In genomic region chrX:21704470-21704869, GRCm38 (mm10) we compare ENCODE assay signal across 21 mouse cellular contexts. TPM values are rescaled to one million over a fixed set of nuclear protein-coding genes. Genes with fewer than 3 reads are reported as not detected.
"Had no signal": no experiment of that assay in that cellular context is flagged by ENCODE, and none has a peak within 500 bp of the region (broad histone marks: within the 10 kb centered on the region; RNA-seq: fewer than 3 reads in every experiment).

No protein-coding gene starts in this region.

- DNase-seq: liver, embryonic 13.5 days; liver, postnatal 0 days; lung, adult 2 months; lung, postnatal 14 days; lung, postnatal 36 days; right cerebral cortex, postnatal 14 days; thymus, adult 2 months; thymus, postnatal 25 days; thymus, postnatal 4 days had no signal

- H3K4me2 ChIP-seq: liver, embryonic 13.5 days; liver, embryonic 15.5 days; lung, embryonic 15.5 days; neural tube, embryonic 12.5 days; stomach, embryonic 15.5 days had no signal

- ATAC-seq: liver, postnatal 0 days; lung, postnatal 0 days; midbrain, embryonic 16.5 days had no signal

- H3K4me1 ChIP-seq: liver, embryonic 13.5 days; liver, embryonic 15.5 days; lung, embryonic 15.5 days; megakaryocyte, embryonic 14.5 days; neural tube, embryonic 12.5 days; stomach, embryonic 15.5 days had no signal

- H3K27me3 ChIP-seq: liver, embryonic 13.5 days; liver, embryonic 15.5 days; lung, embryonic 15.5 days; megakaryocyte, embryonic 14.5 days; neural tube, embryonic 12.5 days; stomach, embryonic 15.5 days had no signal

- H3K27ac ChIP-seq: liver, embryonic 13.5 days; liver, embryonic 15.5 days; lung, embryonic 15.5 days; macrophage; neural tube, embryonic 12.5 days; stomach, embryonic 15.5 days; stomach, postnatal 0 days had no signal

- H3K4me3 ChIP-seq: liver, embryonic 13.5 days; liver, embryonic 15.5 days; lung, embryonic 15.5 days; megakaryocyte, embryonic 14.5 days; neural tube, embryonic 12.5 days; stomach, embryonic 15.5 days had no signal

- H3K9ac ChIP-seq: liver, embryonic 13.5 days; liver, embryonic 15.5 days; liver, postnatal 0 days; lung, embryonic 15.5 days; neural tube, embryonic 12.5 days; stomach, embryonic 15.5 days had no signal

- H3K36me3 ChIP-seq: liver, embryonic 13.5 days; liver, embryonic 15.5 days; lung, embryonic 15.5 days; neural tube, embryonic 12.5 days; stomach, embryonic 15.5 days had no signal

- H3K9me3 ChIP-seq: liver, embryonic 13.5 days; liver, embryonic 15.5 days; lung, embryonic 15.5 days; neural tube, embryonic 12.5 days; stomach, embryonic 15.5 days had no signal

RNA-seq across cellular contexts. Expression of gene Slc6a14, which starts 10.2 kb away (rescaled TPM):
- polyA plus RNA-seq: liver, embryonic 13.5 days; liver, embryonic 15.5 days; liver, postnatal 0 days; macrophage; midbrain, embryonic 16.5 days; neural tube, embryonic 14.5 days; spleen, adult 2 months; urinary bladder, adult 2 months had no signal

RNA-seq across cellular contexts. Expression of gene Gm28269, which starts 40.4 kb away (rescaled TPM):
- polyA plus RNA-seq: liver, embryonic 13.5 days; liver, embryonic 15.5 days; liver, postnatal 0 days; lung, adult 2 months; lung, embryonic 15.5 days; macrophage; midbrain, embryonic 16.5 days; neural tube, embryonic 12.5 days; neural tube, embryonic 14.5 days; spleen, adult 2 months; stomach, embryonic 15.5 days; stomach, postnatal 0 days; thymus, adult 2 months; urinary bladder, adult 2 months had no signal
